ENCODE assay signal across 8 mouse cellular contexts in the genomic region with DNA sequence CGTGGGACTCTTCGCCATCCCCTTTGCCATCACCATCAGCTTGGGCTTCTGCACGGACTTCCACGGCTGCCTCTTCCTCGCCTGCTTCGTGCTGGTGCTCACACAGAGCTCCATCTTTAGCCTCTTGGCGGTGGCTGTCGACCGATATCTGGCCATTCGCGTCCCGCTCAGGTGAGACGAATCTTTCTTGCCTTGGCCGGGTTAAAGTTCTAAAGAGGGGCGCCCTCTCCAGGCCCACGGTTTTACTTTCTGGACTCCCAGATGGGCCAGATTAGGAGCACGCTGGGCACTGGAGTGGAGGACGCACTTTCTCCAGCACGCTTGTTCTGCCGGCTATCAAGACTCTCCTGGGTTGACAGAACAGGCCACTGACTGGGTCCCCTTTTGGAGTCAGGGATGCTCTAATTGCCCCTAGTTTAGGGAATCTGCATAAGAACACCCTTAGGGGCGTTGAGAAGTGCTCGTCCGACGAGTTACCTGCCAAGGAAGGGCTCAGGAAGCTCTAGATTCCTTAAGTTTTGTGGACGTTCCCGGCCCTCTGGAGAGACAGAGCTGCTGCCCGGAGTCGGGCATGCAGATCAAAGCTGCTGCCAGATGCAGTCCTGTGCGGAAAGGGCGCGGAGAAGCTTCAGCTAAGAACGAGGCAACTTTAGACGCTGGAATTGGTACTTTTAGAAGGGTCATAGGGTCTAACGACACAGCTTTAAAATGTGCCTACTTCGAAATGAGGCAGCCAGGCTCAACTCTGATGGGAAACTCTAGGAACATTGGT. TPM values are rescaled to one million over a fixed set of nuclear protein-coding genes. Genes with fewer than 3 reads are reported as not detected.
DNase-seq lines count a peak whose midpoint lies in the region; ATAC-seq and TF ChIP-seq lines count a peak whose summit lies in the region.

No protein-coding gene starts in this region.

- H3K4me2 ChIP-seq in embryonic facial prominence, embryonic 14.5 days (ENCODE audit: low read depth, low read length): peak overlapping the region; percentile 98
- peak overlapping the region; percentile 100 for H3K4me2 ChIP-seq in hindbrain, embryonic 16.5 days (ENCODE audit: low read length)
- peak overlapping the region; percentile 93 for H3K4me2 ChIP-seq in liver, embryonic 13.5 days
- H3K4me2 ChIP-seq in myocyte (ENCODE audit: low read depth): peak overlapping the region; percentile 98

- no peaks in the 10 kb centered on the region for H3K27me3 ChIP-seq in embryonic facial prominence, embryonic 14.5 days (replicated peaks; ENCODE audit: control insufficient read depth, insufficient read depth, low read length)
- H3K27me3 ChIP-seq in hindbrain, embryonic 16.5 days (replicated peaks; ENCODE audit: control insufficient read depth, insufficient read depth, low read length): peaks cover 9% of the 10 kb centered on the region
- H3K27me3 ChIP-seq in liver, embryonic 13.5 days: peaks cover 78% of the 10 kb centered on the region
- H3K27me3 ChIP-seq in myocyte (ENCODE audit: control insufficient read depth, insufficient read depth, insufficient read length): no peaks in the 10 kb centered on the region

- ATAC-seq in embryonic facial prominence, embryonic 14.5 days (ENCODE audit: low read depth): peak; percentile 20
- ATAC-seq in hindbrain, embryonic 16.5 days: 0 out of 2 replicates have a peak, but pooled peaks have one; percentile 9
- ATAC-seq in liver, embryonic 13.5 days (ENCODE audit: low read depth): 0 out of 2 replicates have a peak, but pooled peaks have one; percentile 12

- no peaks in the 10 kb centered on the region for H3K9me3 ChIP-seq in embryonic facial prominence, embryonic 14.5 days (ENCODE audit: control insufficient read depth, low read length)
- no peaks in the 10 kb centered on the region for H3K9me3 ChIP-seq in hindbrain, embryonic 16.5 days (ENCODE audit: control insufficient read depth, low read length)
- 0 out of 2 replicates have a peak, but pooled peaks cover 2% of the 10 kb centered on the region for H3K9me3 ChIP-seq in liver, embryonic 13.5 days (replicated peaks)

- H3K27ac ChIP-seq in layer of hippocampus, adult 2 months: peak overlapping the region; percentile 84
- peak overlapping the region; percentile 28; the same call in 1 of the 2 replicates for H3K27ac ChIP-seq in embryonic facial prominence, embryonic 14.5 days (replicated peaks; ENCODE audit: low read depth, low read length)
- H3K27ac ChIP-seq in hindbrain, embryonic 16.5 days (ENCODE audit: low read depth, low read length): no peak overlapping the region
- H3K27ac ChIP-seq in liver, embryonic 13.5 days: no peak overlapping the region

- TF ChIP-seq CTCF in layer of hippocampus, adult 2 months (conservative IDR thresholded peaks at IDR 0.05): peak; percentile 41

- no peak for TF ChIP-seq POLR2A in myocyte (IDR thresholded peaks at IDR 0.05; ENCODE audit: insufficient read length, low read depth)

- DNase-seq in layer of hippocampus, adult 2 months (ENCODE audit: low spot score in 2 of 2): no peak
- DNase-seq in layer of hippocampus, postnatal 14 days (ENCODE audit: low spot score in 2 of 2): no peak
- DNase-seq in adipocyte (ENCODE audit: low spot score): peak; percentile 23
- peak; percentile 26 for DNase-seq in embryonic facial prominence, embryonic 14.5 days (ENCODE audit: low spot score)
- DNase-seq in liver, embryonic 13.5 days: peak; percentile 8
- DNase-seq in layer of hippocampus, adult 9-11 months: no peak

- peak overlapping the region; percentile 75 for H3ac ChIP-seq in myocyte (ENCODE audit: control insufficient read depth, insufficient read length)

- H3K9ac ChIP-seq in embryonic facial prominence, embryonic 14.5 days (ENCODE audit: low read depth, low read length): peak overlapping the region; percentile 68
- peak overlapping the region; percentile 61 for H3K9ac ChIP-seq in hindbrain, embryonic 16.5 days (ENCODE audit: low read depth, low read length)
- peak overlapping the region; percentile 51; the same call in 1 of the 2 replicates for H3K9ac ChIP-seq in liver, embryonic 13.5 days

- 3% methylated on average over 35 of the region's 35 CpGs for WGBS in embryonic facial prominence, embryonic 14.5 days
- WGBS in hindbrain, embryonic 16.5 days: 3% methylated on average over 35 of the region's 35 CpGs
- 6% methylated on average over 35 of the region's 35 CpGs for WGBS in liver, embryonic 13.5 days (ENCODE audit: insufficient replicate concordance)

- H3K79me2 ChIP-seq in myocyte (ENCODE audit: control insufficient read depth, insufficient read depth): peaks cover 19% of the 10 kb centered on the region

- peak overlapping the region; percentile 72 for H3K4me3 ChIP-seq in layer of hippocampus, adult 2 months
- peak overlapping the region; percentile 65 for H3K4me3 ChIP-seq in embryonic facial prominence, embryonic 14.5 days (ENCODE audit: low read depth, low read length)
- peak overlapping the region; percentile 76 for H3K4me3 ChIP-seq in hindbrain, embryonic 16.5 days (ENCODE audit: low read length)
- peak overlapping the region; percentile 64 for H3K4me3 ChIP-seq in liver, embryonic 13.5 days (replicated peaks)
- peak overlapping the region; percentile 55 for H3K4me3 ChIP-seq in myocyte

- H3K36me3 ChIP-seq in embryonic facial prominence, embryonic 14.5 days (ENCODE audit: control insufficient read depth, insufficient read depth, low read length): no peaks in the 10 kb centered on the region
- H3K36me3 ChIP-seq in hindbrain, embryonic 16.5 days (ENCODE audit: control insufficient read depth, insufficient read depth, low read length): no peaks in the 10 kb centered on the region
- no peaks in the 10 kb centered on the region for H3K36me3 ChIP-seq in liver, embryonic 13.5 days
- no peaks in the 10 kb centered on the region for H3K36me3 ChIP-seq in myocyte (ENCODE audit: control insufficient read depth, insufficient read depth)

- H3K4me1 ChIP-seq in embryonic facial prominence, embryonic 14.5 days (ENCODE audit: control insufficient read depth, insufficient read depth, low read length): peaks cover 17% of the 10 kb centered on the region
- peaks cover 9% of the 10 kb centered on the region for H3K4me1 ChIP-seq in hindbrain, embryonic 16.5 days (ENCODE audit: control insufficient read depth, insufficient read depth, low read depth, low read length)
- peaks cover 19% of the 10 kb centered on the region for H3K4me1 ChIP-seq in liver, embryonic 13.5 days (replicated peaks)

TF ChIP-seq in myocyte, 11 proteins besides CTCF, POLR2A, EP300 and RAD21:
- TF ChIP-seq CEBPB (IDR thresholded peaks at IDR 0.05; ENCODE audit: insufficient read depth, poor library complexity, severe bottlenecking): no peak
- TF ChIP-seq REST (IDR thresholded peaks at IDR 0.05; ENCODE audit: insufficient read depth, insufficient read length): no peak
- no peak for TF ChIP-seq SRF (IDR thresholded peaks at IDR 0.05; ENCODE audit: control insufficient read depth, insufficient read length, low read depth)
- TF ChIP-seq TCF12 (IDR thresholded peaks at IDR 0.05; ENCODE audit: insufficient read depth, poor library complexity, severe bottlenecking): no peak
- TF ChIP-seq MYOD1 (IDR thresholded peaks at IDR 0.05; ENCODE audit: control insufficient read depth in 1 of 3, insufficient read length in 2 of 3, low read depth in 2 of 3): no peak
- TF ChIP-seq TCF3 (IDR thresholded peaks at IDR 0.05; ENCODE audit: insufficient read length, low read depth): no peak
- TF ChIP-seq POLR2AphosphoS2 (IDR thresholded peaks at IDR 0.05; ENCODE audit: insufficient read length, low read depth): no peak
- no peak for TF ChIP-seq USF1 (IDR thresholded peaks at IDR 0.05; ENCODE audit: low read depth)
- no peak for TF ChIP-seq MAX (IDR thresholded peaks at IDR 0.05; ENCODE audit: low read depth)
- no peak for TF ChIP-seq E2F4 (IDR thresholded peaks at IDR 0.05; ENCODE audit: insufficient read depth)
- TF ChIP-seq MYOG (IDR thresholded peaks at IDR 0.05; ENCODE audit: control insufficient read depth in 1 of 3, insufficient read depth in 1 of 3, insufficient read length in 2 of 3, low read depth in 2 of 3): no peak

RNA-seq across cellular contexts. Expression of gene Adora2b, which starts 0.7 kb away (rescaled TPM):
- total RNA-seq in layer of hippocampus, adult 2 months (2021): 1 to 10 TPM; 6.5 to 7.1 TPM
- 1 to 10 TPM; 8.0 to 9.5 TPM for total RNA-seq in layer of hippocampus, postnatal 14 days (2021)
- 12.0 and 13.8 TPM in 2 replicates for polyA plus RNA-seq in embryonic facial prominence, embryonic 14.5 days (2014; fragmentation: Nextera tagmentation; extraction: Ambion mirVana)
- polyA plus RNA-seq in hindbrain, embryonic 16.5 days (2015; fragmentation: Nextera tagmentation; extraction: Ambion mirVana): 6.7 and 8.8 TPM in 2 replicates
- 0.39 and 0.58 TPM in 2 replicates for polyA plus RNA-seq in liver, embryonic 13.5 days (2015; fragmentation: Nextera tagmentation; extraction: Ambion mirVana)
- 6.6 TPM for polyA plus RNA-seq in myocyte (2012; fragmentation: generic; extraction: Trizol)

RNA-seq across cellular contexts. Expression of gene Zswim7, which starts 31.7 kb away (rescaled TPM):
- total RNA-seq in layer of hippocampus, adult 2 months (2021): 10 to 100 TPM; 12.1 to 13.1 TPM
- 10 to 100 TPM; 15.0 to 20.0 TPM for total RNA-seq in layer of hippocampus, postnatal 14 days (2021)
- 25.2 and 27.0 TPM in 2 replicates for polyA plus RNA-seq in embryonic facial prominence, embryonic 14.5 days (2014; fragmentation: Nextera tagmentation; extraction: Ambion mirVana)
- 18.4 and 21.9 TPM in 2 replicates for polyA plus RNA-seq in hindbrain, embryonic 16.5 days (2015; fragmentation: Nextera tagmentation; extraction: Ambion mirVana)
- polyA plus RNA-seq in liver, embryonic 13.5 days (2015; fragmentation: Nextera tagmentation; extraction: Ambion mirVana): 11.3 and 13.0 TPM in 2 replicates
- polyA plus RNA-seq in myocyte (2012; fragmentation: generic; extraction: Trizol): 39.4 TPM

RNA-seq across cellular contexts. Expression of gene Ttc19, which starts 31.8 kb away (rescaled TPM):
- 10 to 100 TPM; 87.3 to 91.7 TPM for total RNA-seq in layer of hippocampus, adult 2 months (2021)
- total RNA-seq in layer of hippocampus, postnatal 14 days (2021): 10 to 100 TPM; 81.3 to 92.1 TPM
- 16.7 and 17.5 TPM in 2 replicates for polyA plus RNA-seq in embryonic facial prominence, embryonic 14.5 days (2014; fragmentation: Nextera tagmentation; extraction: Ambion mirVana)
- polyA plus RNA-seq in hindbrain, embryonic 16.5 days (2015; fragmentation: Nextera tagmentation; extraction: Ambion mirVana): 41.6 and 42.3 TPM in 2 replicates
- polyA plus RNA-seq in liver, embryonic 13.5 days (2015; fragmentation: Nextera tagmentation; extraction: Ambion mirVana): 3.9 and 4.4 TPM in 2 replicates
- 9.4 TPM for polyA plus RNA-seq in myocyte (2012; fragmentation: generic; extraction: Trizol)

Comparison
In these comparisons a context has a peak if more than half of its experiments do, and no peak if none do; other contexts are left out.
1. DNase-seq: peak in adipocyte (single experiment), embryonic facial prominence, embryonic 14.5 days (single experiment) and liver, embryonic 13.5 days (single experiment); none in layer of hippocampus, adult 2 months (0 of 2), layer of hippocampus, postnatal 14 days (0 of 2) and layer of hippocampus, adult 9-11 months (single experiment).
2. H3K27ac ChIP-seq: peak in layer of hippocampus, adult 2 months (single experiment) and embryonic facial prominence, embryonic 14.5 days (single experiment); none in hindbrain, embryonic 16.5 days (single experiment) and liver, embryonic 13.5 days (single experiment).
3. Peak in every context shown above with its lines, with median percentiles within 50 percentile points of each other: H3K4me3 ChIP-seq, ATAC-seq, H3K4me2 ChIP-seq and H3K9ac ChIP-seq.